Mouse (Mus musculus) liver, postnatal 0 days (tissue): ENCODE measurements at regions not wholly inside any gene's neighbourhood (a gene's known extent, or its start where the extent isn't known, plus 50 kb on each side); places are given as distances from the start of the nearest gene placed in this dataset.

ENCODE experiments used
- ATAC-seq: fragments of 200-750 bp; cut with Nextera tagmentation; 2 replicates; pipeline ENCODE4 v1.8.0; 2017; ENCODE audit warnings: mild to moderate bottlenecking, moderate library complexity
- DNase-seq: peaks from one replicate; pipeline ENCODE4 v3.0.0-alpha.2; 2016
- H3K27ac ChIP-seq: fragments of 300-500 bp; sonication (generic); 2 replicates; pipeline ENCODE4 v1.5.1; 2014; ENCODE audit warnings: antibody characterized with exemption, moderate library complexity, mild to moderate bottlenecking, low read depth
- H3K27me3 ChIP-seq: fragments of 300-500 bp; sonication (generic); 2 replicates; pipeline ENCODE4 v1.6.1; 2014; ENCODE audit warnings: low read length, control low read depth, mixed read lengths; ENCODE audit not compliant: insufficient read depth
- H3K36me3 ChIP-seq: fragments of 300-500 bp; sonication (generic); replicated peaks from 2 replicates; pipeline ENCODE4 v1.6.1; 2014; ENCODE audit warnings: mild to moderate bottlenecking, control low read depth, low read length, moderate library complexity, mixed read lengths; ENCODE audit not compliant: insufficient read depth
- H3K4me1 ChIP-seq: fragments of 300-500 bp; sonication (generic); 2 replicates; pipeline ENCODE4 v1.6.1; 2014; ENCODE audit warnings: antibody characterized with exemption, mild to moderate bottlenecking, control low read depth; ENCODE audit not compliant: insufficient read depth
- H3K4me2 ChIP-seq: fragments of 300-500 bp; sonication (generic); 2 replicates; pipeline ENCODE4 v1.6.1; 2014; ENCODE audit warnings: low read depth, mild to moderate bottlenecking, low read length, moderate library complexity, mixed read lengths
- H3K4me3 ChIP-seq: fragments of 300-500 bp; sonication (generic); 2 replicates; pipeline ENCODE4 v1.5.1; 2014; ENCODE audit warnings: low read depth, low read length
- H3K9ac ChIP-seq: fragments of 300-500 bp; sonication (generic); replicated peaks from 2 replicates; pipeline ENCODE4 v1.6.1; 2014; ENCODE audit warnings: mild to moderate bottlenecking, moderate library complexity
- H3K9me3 ChIP-seq: fragments of 300-500 bp; sonication (generic); 2 replicates; pipeline ENCODE4 v1.6.1; 2016; ENCODE audit warnings: mild to moderate bottlenecking, control low read depth, low read length, mixed read lengths
- CTCF ChIP-seq: sonication (generic); IDR thresholded peaks from 2 replicates; pipeline ENCODE4 v1.5.1; 2016; ENCODE audit warnings: antibody characterized with exemption, low read depth
- EP300 ChIP-seq: IDR thresholded peaks from 2 replicates; pipeline ENCODE4 v1.6.1; 2016; ENCODE audit warnings: antibody characterized with exemption, low read depth, mild to moderate bottlenecking
- WGBS: fragments of 180-500 bp; shearing (Covaris S2); extraction: QIAGEN DNeasy Blood & Tissue Kit; methylation state at CpG from one replicate; pipeline ENCODE4 v1.1.7; 2014; ENCODE audit not compliant: insufficient replicate concordance; 5-methylcytosine and 5-hydroxymethylcytosine counted together

DNA sequence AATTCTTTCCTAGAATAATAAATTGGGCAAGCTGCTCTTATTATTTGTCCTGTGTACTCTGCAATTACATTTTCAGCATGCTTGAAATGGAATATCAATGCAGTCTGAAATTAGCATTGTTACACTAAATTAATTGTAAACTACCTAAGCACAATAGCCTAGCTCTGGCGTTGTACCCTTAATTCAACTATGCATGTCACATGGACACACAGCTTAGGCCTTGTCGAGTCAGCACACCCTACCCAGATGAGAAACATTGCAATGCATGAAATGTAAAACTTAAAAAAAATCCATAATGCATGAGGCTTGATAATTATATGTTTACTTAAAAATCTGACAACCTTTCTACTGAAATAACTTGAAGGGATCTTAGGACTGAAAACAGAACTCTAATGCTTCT lies 596.2 kb upstream of the Robo1 start:
- no peak for TF ChIP-seq CTCF
- no peak for TF ChIP-seq EP300
- ATAC-seq, result no peak
- no peak overlapping the region for H3K4me2 ChIP-seq
- no peaks in the 10 kb centered on the region for H3K27me3 ChIP-seq
- no peaks in the 10 kb centered on the region for H3K9me3 ChIP-seq
- DNase-seq, result no peak
- no peak overlapping the region for H3K4me3 ChIP-seq
- no peak overlapping the region for H3K9ac ChIP-seq
- no peaks in the 10 kb centered on the region for H3K36me3 ChIP-seq
- WGBS, result 68% methylated on average over 2 of the region's 2 CpGs
- H3K27ac ChIP-seq, result no peak overlapping the region
- H3K4me1 ChIP-seq, result no peaks in the 10 kb centered on the region

DNA sequence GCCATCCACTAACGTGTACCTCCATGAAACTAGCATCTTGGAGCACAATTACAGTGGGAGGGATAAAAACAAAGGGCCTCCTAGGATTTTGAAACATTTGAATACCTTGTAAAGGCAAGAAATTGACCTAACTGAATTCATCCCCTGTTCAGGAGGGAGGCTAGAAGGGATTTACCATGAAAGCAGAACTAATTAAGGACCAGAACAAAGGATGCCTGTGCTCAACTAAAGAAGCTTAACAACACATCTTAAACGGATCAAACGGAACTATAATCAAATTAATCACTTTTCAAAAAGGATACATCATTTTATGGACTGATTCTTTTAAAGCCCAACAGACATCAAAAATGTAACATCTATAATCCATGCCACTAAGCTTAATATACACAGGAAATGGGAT lies 590.9 kb upstream of the Robo1 start:
- Histone ChIP-seq H3K9me3 (no peaks in the 10 kb centered on the region), H3K4me1 (no peaks in the 10 kb centered on the region), H3K4me3 (no peak overlapping the region), H3K27me3 (no peaks in the 10 kb centered on the region), H3K4me2 (no peak overlapping the region), H3K27ac (no peak overlapping the region), H3K9ac (no peak overlapping the region), H3K36me3 (no peaks in the 10 kb centered on the region)
- ATAC-seq (no peak), DNase-seq (no peak)
- 65% methylated on average over 3 of the region's 3 CpGs for WGBS
- TF ChIP-seq CTCF (no peak), EP300 (no peak)

DNA sequence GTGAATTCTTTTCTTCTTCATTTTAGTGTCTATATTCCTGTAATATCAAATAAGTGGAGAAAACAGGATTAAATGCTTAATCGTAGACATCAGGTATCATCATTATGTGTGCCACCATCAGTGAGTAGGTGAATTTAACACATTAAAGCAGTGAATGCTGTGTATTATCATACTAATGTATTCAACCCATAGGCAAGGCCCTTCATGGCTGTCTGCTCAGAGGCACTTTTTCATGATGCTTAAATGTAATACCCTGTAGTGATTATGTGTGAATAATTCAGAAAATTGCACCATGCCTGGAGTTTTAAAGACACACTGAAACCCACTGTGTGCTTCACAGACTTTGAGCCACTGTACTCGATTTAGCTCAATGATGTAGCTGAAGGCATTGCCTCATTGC lies 583.2 kb upstream of the Robo1 start:
- no peak overlapping the region for H3K27ac ChIP-seq
- ATAC-seq (no peak), DNase-seq (no peak)
- no peak overlapping the region for H3K4me2 ChIP-seq
- no peaks in the 10 kb centered on the region for H3K9me3 ChIP-seq
- TF ChIP-seq EP300 (no peak), CTCF (no peak)
- no peak overlapping the region for H3K4me3 ChIP-seq
- 69% methylated on average over 2 of the region's 2 CpGs for WGBS
- H3K4me1 ChIP-seq, result no peaks in the 10 kb centered on the region
- no peaks in the 10 kb centered on the region for H3K27me3 ChIP-seq
- no peak overlapping the region for H3K9ac ChIP-seq
- no peaks in the 10 kb centered on the region for H3K36me3 ChIP-seq

DNA sequence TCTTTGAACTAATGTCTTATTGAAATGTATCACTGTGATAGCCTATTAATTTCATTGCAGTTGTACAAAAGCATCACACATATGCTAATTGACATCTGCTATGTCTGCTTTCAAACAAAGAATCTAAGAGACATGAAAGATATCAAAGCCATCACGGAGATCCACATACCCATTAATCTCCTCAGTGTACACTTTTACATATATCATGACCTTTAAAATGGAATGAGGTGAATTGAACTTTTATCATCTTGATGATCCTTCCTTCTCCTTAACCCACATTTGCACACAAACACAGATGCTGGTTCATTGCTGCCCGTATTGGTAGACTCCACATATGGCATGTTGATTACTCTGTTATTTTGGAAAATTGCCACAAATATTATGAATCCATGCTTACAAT lies 570.2 kb upstream of the Robo1 start:
- Histone ChIP-seq H3K27ac (no peak overlapping the region), H3K4me2 (no peak overlapping the region), H3K4me1 (no peaks in the 10 kb centered on the region), H3K9me3 (no peaks in the 10 kb centered on the region), H3K9ac (no peak overlapping the region), H3K4me3 (no peak overlapping the region), H3K36me3 (no peaks in the 10 kb centered on the region), H3K27me3 (no peaks in the 10 kb centered on the region)
- DNase-seq, result no peak
- ATAC-seq, result no peak
- no peak for TF ChIP-seq EP300
- TF ChIP-seq CTCF, result no peak
- WGBS, result 87% methylated on average over 2 of the region's 2 CpGs

DNA sequence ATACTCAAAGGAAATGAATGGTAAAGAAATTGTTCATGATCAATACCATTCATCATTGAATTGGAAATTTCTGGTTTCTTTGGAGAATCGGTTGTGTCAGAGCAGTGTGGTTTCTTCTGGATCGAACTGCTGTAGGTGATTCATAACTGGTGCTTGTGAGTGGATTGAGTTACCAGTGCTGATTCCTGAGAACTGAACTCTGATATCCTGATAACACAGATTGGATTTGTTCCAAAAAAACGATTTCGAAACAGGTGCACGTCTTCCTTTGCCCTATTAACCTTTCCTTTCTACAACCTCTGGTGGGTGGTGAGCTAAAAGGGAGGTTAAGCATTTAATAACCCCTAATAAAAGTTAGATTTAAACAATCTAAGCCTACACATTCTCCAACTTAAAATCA lies 569.0 kb upstream of the Robo1 start:
- Histone ChIP-seq H3K36me3 (no peaks in the 10 kb centered on the region), H3K4me3 (no peak overlapping the region), H3K4me1 (no peaks in the 10 kb centered on the region), H3K27me3 (no peaks in the 10 kb centered on the region), H3K4me2 (no peak overlapping the region), H3K9me3 (no peaks in the 10 kb centered on the region), H3K27ac (no peak overlapping the region), H3K9ac (no peak overlapping the region)
- TF ChIP-seq EP300, result no peak
- no peak for TF ChIP-seq CTCF
- 73% methylated on average over 5 of the region's 5 CpGs for WGBS
- ATAC-seq (peak; percentile 67), DNase-seq (no peak)

- Histone ChIP-seq H3K4me3 (no peak overlapping the region), H3K9me3 (no peaks in the 10 kb centered on the region), H3K4me1 (no peaks in the 10 kb centered on the region), H3K4me2 (no peak overlapping the region), H3K27ac (no peak overlapping the region), H3K36me3 (no peaks in the 10 kb centered on the region), H3K9ac (no peak overlapping the region), H3K27me3 (no peaks in the 10 kb centered on the region)
- no peak for DNase-seq
- TF ChIP-seq CTCF (no peak), EP300 (no peak)
- no peak for ATAC-seq
These were observed 527.2 kb upstream of the Robo1 start for GRCm38 (mm10) chr16:71780945-71781344.

DNA sequence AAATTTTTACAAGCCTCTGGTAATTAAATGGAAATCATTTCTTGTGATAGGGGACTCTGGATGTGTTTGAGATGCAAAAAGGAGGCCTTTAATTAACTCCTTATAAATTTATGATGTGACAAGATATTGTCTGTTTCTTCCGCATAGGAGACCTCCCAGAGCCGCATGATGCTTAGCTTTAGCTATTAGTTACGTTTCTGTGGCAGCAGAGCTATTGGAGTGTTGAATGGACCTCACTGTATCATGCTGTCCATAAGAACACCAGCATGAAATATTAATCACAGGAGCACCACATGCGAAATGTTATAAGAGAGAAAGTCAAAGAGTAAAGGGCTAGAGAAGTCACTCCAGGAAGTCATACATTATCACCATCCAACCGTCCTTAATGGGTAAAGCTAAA lies 495.3 kb upstream of the Robo1 start:
- H3K9ac ChIP-seq, result no peak overlapping the region
- 77% methylated on average over 5 of the region's 5 CpGs for WGBS
- no peak overlapping the region for H3K4me3 ChIP-seq
- TF ChIP-seq CTCF (no peak), EP300 (no peak)
- H3K27me3 ChIP-seq, result no peaks in the 10 kb centered on the region
- H3K36me3 ChIP-seq, result no peaks in the 10 kb centered on the region
- H3K4me2 ChIP-seq, result no peak overlapping the region
- H3K27ac ChIP-seq, result no peak overlapping the region
- no peaks in the 10 kb centered on the region; the same call in 1 of the 2 replicates for H3K9me3 ChIP-seq
- ATAC-seq, result no peak
- no peaks in the 10 kb centered on the region for H3K4me1 ChIP-seq
- no peak for DNase-seq
